Mouse (Mus musculus) granulocyte monocyte progenitor cell, adult 5-6 weeks (primary cell): Measurements from ENCODE around the gene Gpr155. TPM values are rescaled to one million over a fixed set of nuclear protein-coding genes. Genes with fewer than 3 reads are reported as not detected.

Source experiments
- ATAC-seq: replicated peaks from 2 replicates; pipeline ENCODE4 v1.8.0; 2016; ENCODE audit warnings: mild to moderate bottlenecking, moderate TSS enrichment, inconsistent platforms; ENCODE audit not compliant: poor library complexity, severe bottlenecking
- total RNA-seq, 2 experiments: library from RNA; stranded (forward) in 1 of 2; stranded (reverse) in 1 of 2; fragments of 200-712, 200-1000 nt in 1 of 2; fragments of >200 nt in 1 of 2; fragmentation: Nextera tagmentation in 1 of 2; gene quantifications; 2 replicates each; pipeline ENCODE4 v1.2.3; 2014 to 2017

Gene Gpr155
- total RNA-seq (2014; fragmentation: Nextera tagmentation) (not detected in 2 replicates), total RNA-seq (2017) (not detected in 2 replicates)

- peak; percentile 83 for ATAC-seq
Measured at GRCm38 (mm10) chr2:73386356-73387046, at the start of gene Gpr155. Gpr155 (minus strand) TSS chr2:73386572.

DNA sequence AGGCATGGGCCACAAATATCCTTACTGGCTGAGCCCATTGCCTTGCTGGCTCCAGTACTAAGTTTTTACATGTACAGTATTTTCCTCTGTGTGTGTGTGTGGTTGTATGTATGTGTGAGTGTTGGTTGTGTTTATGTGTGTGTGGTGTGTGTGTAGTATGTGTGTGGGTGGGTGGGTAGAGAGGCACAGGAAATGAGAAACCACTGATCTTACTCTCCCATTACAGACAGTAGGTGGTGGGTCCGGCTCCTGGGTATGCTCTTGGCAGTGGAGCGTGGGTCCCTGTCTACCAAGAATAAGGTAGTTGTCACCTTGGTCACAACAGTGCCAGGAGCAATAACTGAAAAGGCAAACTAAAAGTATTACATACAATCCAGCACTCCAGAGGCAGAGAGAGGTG lies 49.5 kb upstream of the Gpr155 start:
- ATAC-seq, result no peak

DNA sequence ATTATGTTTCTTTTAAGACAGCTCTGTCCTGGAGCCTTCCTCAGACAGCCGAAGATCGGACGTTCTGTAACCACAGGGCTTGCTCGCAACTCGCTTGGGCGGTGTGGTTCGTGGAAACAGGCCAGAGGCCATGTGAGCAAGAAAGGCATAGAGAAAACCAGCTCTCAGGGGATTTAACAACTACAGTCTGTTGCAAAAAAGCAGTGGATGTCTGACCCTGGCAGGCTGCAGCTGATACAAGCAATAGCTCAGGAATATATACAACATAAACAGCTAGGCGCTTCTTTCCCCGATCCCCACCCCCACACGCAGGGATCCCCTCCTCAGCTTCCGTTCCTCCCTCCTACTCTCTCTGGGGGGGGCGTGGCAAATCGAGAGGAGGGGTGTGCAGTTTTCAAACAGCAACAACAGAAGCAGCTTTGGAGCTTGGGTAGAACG lies 45.6 kb upstream of the Gpr155 start:
- ATAC-seq, result no peak

DNA sequence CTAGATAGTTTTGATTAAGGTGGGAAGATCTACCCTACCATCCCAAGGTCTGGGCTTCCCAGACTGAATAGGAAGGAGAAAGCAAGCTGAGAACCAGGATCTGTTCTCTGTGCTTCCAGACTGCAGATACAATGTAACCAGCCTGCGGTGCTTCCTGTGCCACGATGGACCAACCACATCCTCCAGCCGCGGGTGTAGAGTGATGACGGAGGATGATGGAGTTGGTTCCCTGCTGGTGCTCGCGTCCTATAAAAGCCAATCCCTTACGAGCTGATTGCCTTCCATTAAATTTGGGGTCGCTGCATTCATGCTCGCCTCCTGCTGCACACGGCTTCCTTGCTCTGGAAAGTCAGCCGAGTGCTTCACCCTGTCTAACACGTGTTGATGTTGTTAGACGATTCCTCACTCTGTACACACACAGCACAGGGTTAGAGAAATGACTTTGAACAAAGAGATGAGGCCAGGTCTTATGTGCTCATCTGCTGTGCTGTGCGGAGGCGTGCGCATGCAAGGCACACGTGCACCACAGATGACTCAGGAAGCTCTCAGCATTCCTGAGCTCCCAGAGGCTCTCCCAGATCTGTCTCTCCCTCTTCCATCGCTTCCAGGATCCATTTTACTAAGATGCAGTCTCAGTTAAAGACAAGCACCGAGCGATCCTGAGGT lies 42.6 kb upstream of the Gpr155 start:
- ATAC-seq, result no peak

GRCm38 (mm10) chr2:73427293-73427692 lies 40.9 kb upstream of the Gpr155 start:
- peak; percentile 83 for ATAC-seq

DNA sequence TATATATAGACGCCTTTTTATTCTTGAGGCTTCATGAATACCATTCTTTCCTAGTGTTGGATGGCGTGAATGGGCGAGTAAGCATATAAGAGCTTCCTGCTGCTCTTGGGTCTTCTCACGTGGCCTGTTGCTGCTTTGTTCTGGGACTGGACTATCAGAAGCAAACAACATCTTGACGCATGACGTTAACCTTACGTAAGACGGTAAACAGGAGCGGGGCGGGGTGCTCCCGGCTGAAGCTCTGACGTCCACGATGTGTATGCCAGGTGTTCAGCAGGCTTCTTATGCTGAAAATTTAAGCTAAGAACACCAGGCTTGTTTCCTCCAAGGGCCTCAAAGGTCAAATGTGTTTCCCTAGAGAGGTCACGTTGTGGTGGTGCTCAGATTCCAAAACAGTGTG lies 39.5 kb upstream of the Gpr155 start:
- no peak for ATAC-seq

DNA sequence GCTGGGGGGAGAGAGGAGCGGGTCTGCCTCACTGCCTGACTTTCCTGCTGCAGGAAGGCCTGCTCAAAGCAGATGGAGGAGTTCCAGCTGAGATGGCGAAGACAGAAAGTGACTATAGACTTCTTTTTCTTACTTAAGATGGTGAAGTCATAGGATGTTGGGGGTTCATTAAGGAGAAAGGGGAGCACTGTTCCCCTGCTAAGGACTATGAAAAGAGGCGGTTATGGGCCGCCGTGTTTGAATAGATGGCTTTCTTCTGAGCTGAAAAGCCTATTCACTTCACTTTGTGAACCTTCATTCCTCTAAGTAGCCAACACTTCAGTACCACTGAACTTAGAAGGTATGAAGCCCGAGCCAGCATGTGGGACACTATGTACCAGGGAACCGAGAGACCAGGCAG lies 33.4 kb upstream of the Gpr155 start:
- no peak for ATAC-seq

DNA sequence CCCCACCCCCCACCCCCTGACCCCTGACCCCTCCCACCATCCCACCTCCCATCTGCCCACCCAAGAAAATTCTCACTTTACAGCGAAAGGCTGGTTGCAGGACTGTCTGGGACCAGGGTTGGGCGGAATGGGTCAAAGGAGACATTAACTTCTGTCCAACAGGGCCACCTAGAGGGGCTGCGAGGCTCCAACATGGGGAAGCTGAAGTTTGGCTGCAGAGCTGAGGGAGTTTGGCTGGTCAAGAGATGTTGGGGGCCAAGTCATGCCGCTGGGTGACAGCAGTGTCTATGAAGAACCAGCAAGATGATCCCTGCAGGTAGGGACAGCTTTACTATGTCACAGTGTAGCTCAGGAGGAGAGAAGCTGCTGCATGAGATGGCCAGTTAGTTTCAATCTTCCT lies 32.9 kb upstream of the Gpr155 start:
- ATAC-seq, result peak; percentile 72

- ATAC-seq, result no peak
Measured at GRCm38 (mm10) chr2:73415892-73416291, 29.5 kb upstream of the Gpr155 start.

- no peak for ATAC-seq
Measured at GRCm38 (mm10) chr2:73410076-73410475, 23.7 kb upstream of the Gpr155 start.

- ATAC-seq, result no peak
Measured at GRCm38 (mm10) chr2:73407662-73408061, 21.3 kb upstream of the Gpr155 start.

- no peak for ATAC-seq
Measured at GRCm38 (mm10) chr2:73406336-73406915, 20.1 kb upstream of the Gpr155 start.

DNA sequence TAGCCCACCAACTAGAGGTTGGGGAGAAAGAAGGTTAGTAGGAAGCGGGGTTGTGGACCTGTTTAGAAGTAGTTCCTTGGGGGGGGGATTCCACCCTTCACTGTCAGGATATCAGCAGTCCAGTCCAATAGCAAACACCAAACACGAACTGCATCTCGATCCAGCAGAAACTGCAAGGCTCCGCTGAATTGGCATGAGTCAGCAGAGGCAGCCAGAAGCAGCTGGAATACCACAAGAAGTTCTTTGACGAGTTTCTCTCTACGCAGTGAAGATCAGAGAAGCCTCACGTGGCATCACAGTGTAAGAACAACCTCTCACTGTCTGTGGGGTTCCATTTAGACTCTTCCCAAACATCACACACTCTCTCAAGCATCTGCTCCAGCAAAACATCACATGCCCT lies 18.6 kb upstream of the Gpr155 start:
- no peak for ATAC-seq

- no peak for ATAC-seq
Measured at GRCm38 (mm10) chr2:73404442-73404841, 18.1 kb upstream of the Gpr155 start.

DNA sequence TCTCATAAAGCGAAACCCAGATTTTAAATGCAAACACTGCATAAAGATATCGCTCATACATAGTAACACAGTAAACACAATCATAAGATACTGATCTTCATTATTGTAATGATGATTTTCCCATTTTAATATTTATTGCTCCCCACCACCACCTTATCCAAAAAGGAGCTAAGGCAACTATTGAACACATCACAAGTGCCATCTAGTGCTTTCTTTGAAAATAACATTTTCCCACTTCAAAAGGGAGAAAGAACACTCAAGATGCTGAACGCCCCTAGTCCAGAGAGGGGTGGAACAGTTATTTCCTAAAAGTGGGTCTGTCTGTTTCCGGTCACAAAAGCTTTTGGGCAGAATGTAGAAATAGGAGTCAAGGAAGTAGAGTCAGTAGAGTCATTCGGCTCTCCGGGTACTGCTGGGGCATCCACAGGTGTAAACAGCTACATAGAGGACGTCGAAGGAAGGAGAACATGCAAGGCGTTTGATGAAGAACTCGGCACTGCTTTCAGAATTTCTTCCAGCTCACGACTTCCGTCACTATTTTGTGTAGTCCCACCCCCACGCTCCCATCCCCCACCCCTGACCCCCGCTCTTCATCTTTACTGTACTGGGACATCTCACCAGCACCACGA lies 17.1 kb upstream of the Gpr155 start:
- no peak for ATAC-seq

DNA sequence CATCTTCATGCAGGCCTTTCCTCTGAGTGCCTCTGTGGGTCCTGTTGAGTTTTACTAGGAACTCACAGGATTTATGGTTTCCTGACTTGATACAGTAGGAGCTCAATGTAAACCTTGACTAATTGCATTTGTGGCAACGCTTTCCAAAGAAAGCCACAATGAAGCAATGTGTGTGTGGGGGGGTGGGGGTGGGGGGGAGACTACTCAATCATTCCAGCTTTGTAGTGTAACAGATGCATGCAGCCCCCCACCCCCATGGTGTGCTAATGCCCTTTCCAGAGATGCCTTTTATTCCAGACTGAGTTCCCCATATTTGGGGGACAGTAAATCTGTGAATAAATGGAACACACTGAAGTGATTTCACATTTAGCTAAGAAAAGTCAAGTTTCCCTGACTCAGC lies 15.3 kb upstream of the Gpr155 start:
- ATAC-seq, result no peak

GRCm38 (mm10) chr2:73397476-73397875 lies 11.1 kb upstream of the Gpr155 start:
- no peak for ATAC-seq

DNA sequence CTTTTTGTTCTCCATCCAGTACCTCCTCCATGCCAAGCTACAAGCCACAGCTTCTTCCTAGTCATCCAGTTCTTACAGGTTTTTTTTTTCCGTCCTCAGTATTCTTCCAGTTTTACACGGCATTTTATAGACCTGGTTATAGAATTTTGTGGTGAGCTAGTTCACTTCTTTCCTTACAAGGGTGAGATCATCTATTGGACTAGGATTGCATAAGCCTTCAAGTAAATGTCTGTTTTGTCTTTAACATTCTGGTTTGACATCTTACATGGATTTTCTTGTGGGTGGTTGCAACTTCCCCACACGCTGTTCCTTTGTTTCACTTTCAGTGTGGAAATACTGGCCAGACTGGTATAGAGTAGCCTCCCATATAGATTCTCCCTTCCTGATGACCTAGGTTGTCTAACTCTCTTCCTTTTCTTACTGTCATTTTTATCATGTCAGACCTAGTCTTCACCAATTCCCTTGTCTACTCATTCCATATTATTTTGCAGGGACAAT lies 10.5 kb upstream of the Gpr155 start:
- ATAC-seq, result peak; percentile 90

- peak; percentile 34 for ATAC-seq
Measured at GRCm38 (mm10) chr2:73395516-73395915, 9.1 kb upstream of the Gpr155 start.

- ATAC-seq, result no peak
Measured at GRCm38 (mm10) chr2:73394476-73394875, 8.1 kb upstream of the Gpr155 start.

DNA sequence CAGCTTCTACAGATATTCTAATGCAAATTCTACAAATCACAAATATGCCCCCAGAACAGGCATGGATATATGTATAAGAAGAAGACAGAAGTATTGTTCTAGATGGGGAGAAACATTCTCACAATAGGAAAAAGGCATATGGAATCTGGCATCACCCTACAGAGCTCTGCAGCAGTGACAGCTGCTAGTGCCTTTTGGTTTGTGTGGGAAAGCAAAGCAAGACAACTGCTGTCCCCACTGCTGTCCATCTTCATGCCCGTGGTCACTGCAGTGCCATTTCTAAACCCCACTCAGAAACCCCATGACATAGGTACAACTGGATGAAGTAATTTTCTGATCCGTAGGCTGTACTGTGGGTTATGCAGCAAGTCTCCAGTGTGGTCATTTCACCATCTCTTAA lies 6.4 kb upstream of the Gpr155 start:
- no peak for ATAC-seq
